Mouse (Mus musculus) C2C12 (cell line): ENCODE results near the gene B4galnt1.

Source experiments
- CTCF ChIP-seq: IDR thresholded peaks from one replicate; pipeline ENCODE4 v1.5.1; 2011; ENCODE audit not compliant: control insufficient read depth, insufficient read depth, insufficient read length
- USF1 ChIP-seq: IDR thresholded peaks from one replicate; pipeline ENCODE4 v1.6.1; 2011; ENCODE audit warnings: low read depth, mild to moderate bottlenecking, control low read depth, moderate library complexity

DNA sequence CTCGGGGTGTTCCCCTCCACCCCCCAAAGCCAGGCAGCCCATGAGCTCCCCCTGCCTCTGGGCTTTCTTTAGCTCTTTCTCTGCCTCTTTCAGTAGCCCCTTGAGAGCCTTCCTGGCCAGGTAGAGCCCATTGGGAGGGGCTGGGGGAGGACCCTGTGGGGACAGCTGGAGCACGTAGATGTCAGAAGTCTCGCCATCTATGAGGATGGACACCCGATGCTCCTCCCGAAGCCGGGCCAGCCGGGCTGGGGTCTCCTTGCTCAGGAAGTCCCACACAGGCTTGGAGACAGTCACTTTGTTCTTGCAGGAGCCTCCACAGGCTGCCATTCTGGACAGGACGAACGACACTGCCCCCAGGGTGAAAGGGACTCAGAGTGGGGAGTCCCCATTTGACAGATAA, 28.0 kb downstream of the B4galnt1 start:
- TF ChIP-seq USF1: no peak
- TF ChIP-seq CTCF: no peak
